Mouse (Mus musculus): ENCODE measurements at regions not wholly inside any gene's neighbourhood (a gene's known extent, or its start where the extent isn't known, plus 50 kb on each side); places are given as distances from the start of the nearest gene placed in this dataset.

- no peaks in the 10 kb centered on the region for H3K36me3 ChIP-seq (replicated peaks)
- 82% methylated on average over 10 of the region's 10 CpGs for WGBS
- H3K4me2 ChIP-seq = no peak overlapping the region
- H3K9me3 ChIP-seq = no peaks in the 10 kb centered on the region
- H3K9ac ChIP-seq = no peak overlapping the region
- H3K27ac ChIP-seq = no peak overlapping the region
- H3K4me1 ChIP-seq = peaks cover 9% of the 10 kb centered on the region
- no peak overlapping the region for H3K4me3 ChIP-seq (replicated peaks)
- H3K27me3 ChIP-seq = no peaks in the 10 kb centered on the region
- ATAC-seq (ENCODE audit: low FRiP score) = no peak
Observed at GRCm38 (mm10) chr2:167858346-167858745, 73.5 kb upstream of the Ptpn1 start.

GRCm38 (mm10) chr2:167857911-167858310 lies 73.9 kb upstream of the Ptpn1 start:
- Histone ChIP-seq H3K4me1 (peaks cover 9% of the 10 kb centered on the region), H3K4me3 (replicated peaks) (no peak overlapping the region), H3K36me3 (replicated peaks) (no peaks in the 10 kb centered on the region), H3K9ac (no peak overlapping the region), H3K27me3 (no peaks in the 10 kb centered on the region), H3K9me3 (no peaks in the 10 kb centered on the region), H3K4me2 (no peak overlapping the region), H3K27ac (no peak overlapping the region)
- ATAC-seq (ENCODE audit: low FRiP score) = no peak
- 81% methylated on average over 8 of the region's 8 CpGs for WGBS

- Histone ChIP-seq H3K27me3 (no peaks in the 10 kb centered on the region), H3K9me3 (no peaks in the 10 kb centered on the region), H3K4me2 (no peak overlapping the region), H3K27ac (no peak overlapping the region), H3K9ac (no peak overlapping the region), H3K4me1 (peaks cover 7% of the 10 kb centered on the region), H3K4me3 (replicated peaks) (no peak overlapping the region), H3K36me3 (replicated peaks) (no peaks in the 10 kb centered on the region)
- WGBS = 83% methylated on average over 10 of the region's 10 CpGs
- ATAC-seq (ENCODE audit: low FRiP score) = no peak
Observed at GRCm38 (mm10) chr2:167856920-167857475, 74.9 kb upstream of the Ptpn1 start.

- no peak for ATAC-seq (ENCODE audit: low FRiP score)
- no peak overlapping the region for H3K4me3 ChIP-seq (replicated peaks)
- H3K9me3 ChIP-seq = no peaks in the 10 kb centered on the region
- H3K27ac ChIP-seq = no peak overlapping the region
- no peak overlapping the region for H3K4me2 ChIP-seq
- H3K27me3 ChIP-seq = no peaks in the 10 kb centered on the region
- H3K9ac ChIP-seq = no peak overlapping the region
- 44% methylated on average over 3 of the region's 3 CpGs for WGBS
- H3K4me1 ChIP-seq = peaks cover 13% of the 10 kb centered on the region
- no peaks in the 10 kb centered on the region for H3K36me3 ChIP-seq (replicated peaks)
Observed at GRCm38 (mm10) chr2:167856020-167856419, 75.8 kb upstream of the Ptpn1 start.

- Histone ChIP-seq H3K9ac (no peak overlapping the region), H3K4me3 (replicated peaks) (no peak overlapping the region), H3K27me3 (no peaks in the 10 kb centered on the region), H3K36me3 (replicated peaks) (no peaks in the 10 kb centered on the region), H3K27ac (no peak overlapping the region), H3K4me1 (peaks cover 8% of the 10 kb centered on the region; the same call in 1 of the 2 replicates), H3K9me3 (no peaks in the 10 kb centered on the region), H3K4me2 (no peak overlapping the region)
- no peak for ATAC-seq (ENCODE audit: low FRiP score)
- WGBS = 79% methylated on average over 1 of the region's 1 CpGs
Observed at GRCm38 (mm10) chr2:167854060-167854459, 77.8 kb upstream of the Ptpn1 start.

- WGBS = 81% methylated on average over 8 of the region's 8 CpGs
- no peaks in the 10 kb centered on the region for H3K9me3 ChIP-seq
- H3K9ac ChIP-seq = no peak overlapping the region
- H3K4me1 ChIP-seq = peaks cover 8% of the 10 kb centered on the region; the same call in 1 of the 2 replicates
- no peak overlapping the region for H3K4me2 ChIP-seq
- no peak overlapping the region for H3K4me3 ChIP-seq (replicated peaks)
- no peaks in the 10 kb centered on the region for H3K27me3 ChIP-seq
- H3K36me3 ChIP-seq (replicated peaks) = no peaks in the 10 kb centered on the region
- ATAC-seq (ENCODE audit: low FRiP score) = no peak
- H3K27ac ChIP-seq = no peak overlapping the region
Observed at GRCm38 (mm10) chr2:167853411-167853821, 78.4 kb upstream of the Ptpn1 start.

- H3K36me3 ChIP-seq (replicated peaks) = no peaks in the 10 kb centered on the region
- peaks cover 8% of the 10 kb centered on the region; the same call in 1 of the 2 replicates for H3K4me1 ChIP-seq
- no peak overlapping the region for H3K9ac ChIP-seq
- ATAC-seq (ENCODE audit: low FRiP score) = no peak
- no peak overlapping the region for H3K4me3 ChIP-seq (replicated peaks)
- no peak overlapping the region for H3K4me2 ChIP-seq
- no peak overlapping the region for H3K27ac ChIP-seq
- 89% methylated on average over 9 of the region's 9 CpGs for WGBS
- H3K27me3 ChIP-seq = no peaks in the 10 kb centered on the region
- H3K9me3 ChIP-seq = no peaks in the 10 kb centered on the region
Observed at GRCm38 (mm10) chr2:167852582-167852981, 79.3 kb upstream of the Ptpn1 start.

- Histone ChIP-seq H3K36me3 (replicated peaks) (no peaks in the 10 kb centered on the region), H3K4me1 (peaks cover 8% of the 10 kb centered on the region; the same call in 1 of the 2 replicates), H3K4me2 (no peak overlapping the region), H3K9me3 (no peaks in the 10 kb centered on the region), H3K4me3 (replicated peaks) (no peak overlapping the region), H3K27me3 (no peaks in the 10 kb centered on the region), H3K27ac (no peak overlapping the region), H3K9ac (no peak overlapping the region)
- 34% methylated on average over 11 of the region's 11 CpGs for WGBS
- ATAC-seq (ENCODE audit: low FRiP score) = no peak
Observed at GRCm38 (mm10) chr2:167851216-167851896, 80.5 kb upstream of the Ptpn1 start.

GRCm38 (mm10) chr2:167849999-167850552 lies 81.8 kb upstream of the Ptpn1 start:
- H3K27me3 ChIP-seq = no peaks in the 10 kb centered on the region
- no peaks in the 10 kb centered on the region for H3K36me3 ChIP-seq (replicated peaks)
- H3K27ac ChIP-seq = no peak overlapping the region
- H3K9me3 ChIP-seq = no peaks in the 10 kb centered on the region
- ATAC-seq (ENCODE audit: low FRiP score) = no peak
- H3K4me3 ChIP-seq (replicated peaks) = no peak overlapping the region
- peaks cover 8% of the 10 kb centered on the region; the same call in 1 of the 2 replicates for H3K4me1 ChIP-seq
- no peak overlapping the region for H3K9ac ChIP-seq
- H3K4me2 ChIP-seq = no peak overlapping the region
- 89% methylated on average over 10 of the region's 10 CpGs for WGBS

- 75% methylated on average over 7 of the region's 7 CpGs for WGBS
- Histone ChIP-seq H3K4me3 (replicated peaks) (no peak overlapping the region), H3K27ac (no peak overlapping the region), H3K9me3 (no peaks in the 10 kb centered on the region), H3K9ac (no peak overlapping the region), H3K4me1 (peaks cover 10% of the 10 kb centered on the region; the same call in 1 of the 2 replicates), H3K36me3 (replicated peaks) (no peaks in the 10 kb centered on the region), H3K27me3 (no peaks in the 10 kb centered on the region), H3K4me2 (no peak overlapping the region)
- ATAC-seq (ENCODE audit: low FRiP score) = no peak
Observed at GRCm38 (mm10) chr2:167848468-167849440, 83.1 kb upstream of the Ptpn1 start.

- Histone ChIP-seq H3K27ac (no peak overlapping the region), H3K9ac (no peak overlapping the region), H3K4me1 (peaks cover 13% of the 10 kb centered on the region; the same call in 1 of the 2 replicates), H3K27me3 (no peaks in the 10 kb centered on the region), H3K9me3 (no peaks in the 10 kb centered on the region), H3K4me3 (replicated peaks) (no peak overlapping the region), H3K4me2 (no peak overlapping the region), H3K36me3 (replicated peaks) (no peaks in the 10 kb centered on the region)
- WGBS = 86% methylated on average over 12 of the region's 12 CpGs
- no peak for ATAC-seq (ENCODE audit: low FRiP score)
Observed at GRCm38 (mm10) chr2:167847281-167848077, 84.4 kb upstream of the Ptpn1 start.

Data from forebrain, embryonic 12.5 days (tissue).